Mouse (Mus musculus) Patski (cell line): ENCODE measurements at regions not wholly inside any gene's neighbourhood (a gene's known extent, or its start where the extent isn't known, plus 50 kb on each side); places are given as distances from the start of the nearest gene placed in this dataset.

Experiments
- ATAC-seq: fragments of 100-300 bp; one replicate; pipeline ENCODE4 v1.8.0; 2021
- CTCF ChIA-PET: fragments of 350-600 bp; sonication (Branson Sonifier 250); formaldehyde crosslinking; loops from one replicate; lab custom pipeline; 2022; ENCODE audit warnings: inconsistent platforms; lab: Charles Lee
- POLR2A ChIA-PET: fragments of 350-600 bp; sonication (Branson Sonifier 250); formaldehyde crosslinking; loops from one replicate; lab custom pipeline; 2022; ENCODE audit warnings: antibody characterized with exemption, inconsistent platforms; lab: Charles Lee
- DNase-seq: peaks from one replicate; pipeline ENCODE4 v3.0.0-alpha.2; 2011; ENCODE audit warnings: low read depth, low spot score
- H3K27me3 ChIP-seq: fragments of 371-371 bp; one replicate; pipeline ENCODE4 v1.5.1; 2021
- CTCF ChIP-seq: fragments of 100-300 bp; IDR thresholded peaks from one replicate; pipeline ENCODE4 v1.5.1; 2021
- in situ Hi-C: fragments of 300-500 bp; cut with MboI; formaldehyde crosslinking; loops from 3 replicates; pipeline ENCODE4 v1.11.1; 2018; ENCODE audit warnings: low pct_unique_long_range_greater_than_20kb, mixed read lengths

DNA sequence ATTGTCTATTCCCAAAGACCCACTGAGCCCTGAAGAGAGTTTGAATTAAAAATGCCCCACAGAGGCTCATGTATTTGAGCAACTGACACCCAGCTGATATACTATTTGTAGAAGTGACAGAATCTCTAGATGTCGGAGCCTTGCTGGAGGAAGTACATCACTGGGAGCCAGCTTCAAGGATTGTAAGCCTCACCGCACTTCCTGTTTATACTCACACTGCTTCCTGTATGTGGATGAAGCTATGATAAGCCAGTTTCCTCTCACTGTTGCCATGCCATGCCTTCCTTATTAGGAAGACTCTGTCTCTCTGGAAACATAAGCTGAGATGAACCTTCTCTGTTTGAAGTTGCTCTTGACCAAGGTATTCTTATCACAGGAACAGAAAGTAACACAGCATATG, 251.8 kb upstream of the Pabpc6 start:
- ChIA-PET CTCF (no interaction called here), POLR2A (no interaction called here)
- peaks cover 18% of the 10 kb centered on the region for H3K27me3 ChIP-seq
- ATAC-seq (no peak), DNase-seq (no peak)
- TF ChIP-seq CTCF = no peak
- in situ Hi-C loops = no loop called here

DNA sequence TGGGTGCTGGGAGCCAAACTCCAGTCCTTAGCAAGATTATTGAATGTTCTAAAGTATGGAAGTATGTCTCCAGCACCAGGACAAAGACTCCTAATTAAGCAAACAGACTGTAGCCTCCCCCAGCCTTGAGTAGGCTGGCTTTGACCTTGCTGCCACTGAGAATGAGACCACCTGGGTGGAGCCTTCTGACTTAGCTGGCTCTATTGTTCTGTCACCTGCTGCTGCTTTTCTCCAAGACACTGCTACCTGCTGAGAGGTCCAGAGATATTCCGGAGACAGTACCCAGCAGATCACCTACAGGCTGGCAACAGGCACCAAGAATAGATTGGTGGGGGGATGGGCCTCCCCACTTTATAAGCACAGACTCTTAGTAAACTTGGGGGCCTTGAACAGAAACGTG, 247.5 kb upstream of the Pabpc6 start:
- POLR2A ChIA-PET = no interaction called here
- in situ Hi-C loops = no loop called here

DNA sequence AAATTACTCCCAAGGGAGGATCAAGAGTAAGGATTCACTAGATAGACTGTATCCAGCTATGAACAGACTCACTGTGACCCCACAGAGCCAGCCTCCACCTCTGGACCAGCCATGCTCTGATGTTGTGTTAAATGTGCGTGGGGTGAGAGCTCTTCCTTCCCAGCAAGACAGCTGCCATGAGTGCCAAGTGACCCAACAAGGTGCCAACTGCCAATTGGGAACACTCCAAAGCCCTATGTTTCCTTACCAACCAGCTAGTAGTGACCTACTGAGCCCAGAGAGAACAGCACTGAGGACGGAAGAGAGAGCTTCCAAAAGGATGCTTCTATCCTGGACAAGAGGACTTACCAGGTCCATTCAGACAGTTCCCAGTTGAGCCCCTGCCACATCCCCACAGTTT, 241.3 kb upstream of the Pabpc6 start:
- ATAC-seq = no peak
- H3K27me3 ChIP-seq = no peaks in the 10 kb centered on the region
- no peak for TF ChIP-seq CTCF
- in situ Hi-C loops = no loop called here
- no peak for DNase-seq
- ChIA-PET CTCF (interaction anchor here (1.2 kb wide), 1 partner anchor 46 kb away, joined by 5 read pairs; no protein-coding TSS in a partner anchor), POLR2A (no interaction called here)

More for the DNA sequence above, 247.5 kb upstream of the Pabpc6 start:
- H3K27me3 ChIP-seq = peaks cover 12% of the 10 kb centered on the region
- CTCF ChIA-PET = interaction anchor here (0.6 kb wide), 1 partner anchor 47 kb away, joined by 3 read pairs; no protein-coding TSS in a partner anchor
- DNase-seq = no peak
- no peak for TF ChIP-seq CTCF
- no peak for ATAC-seq

DNA sequence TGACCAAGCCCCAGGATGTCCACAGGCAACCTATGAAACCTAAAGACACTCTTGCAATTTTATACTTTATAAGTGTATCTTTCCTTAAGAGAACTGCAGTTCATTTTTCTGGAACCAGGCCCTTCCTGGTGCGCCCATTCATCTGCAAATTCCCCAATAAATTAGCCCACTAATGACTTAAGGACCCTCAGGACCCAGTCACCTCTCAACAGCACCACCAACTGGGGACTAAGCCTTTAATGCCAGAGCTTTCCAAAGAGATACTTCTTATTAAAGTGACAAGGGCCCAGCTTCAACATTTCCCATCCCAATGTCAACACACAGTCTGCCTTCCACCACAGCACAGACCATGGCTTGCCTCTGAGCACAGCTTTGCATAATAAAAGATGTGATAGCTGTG, 237.6 kb upstream of the Pabpc6 start:
- CTCF ChIA-PET = no interaction called here
- ATAC-seq = no peak
- H3K27me3 ChIP-seq = no peaks in the 10 kb centered on the region
- DNase-seq = no peak
- in situ Hi-C loops = no loop called here
- no peak for TF ChIP-seq CTCF
- POLR2A ChIA-PET = no interaction called here

DNA sequence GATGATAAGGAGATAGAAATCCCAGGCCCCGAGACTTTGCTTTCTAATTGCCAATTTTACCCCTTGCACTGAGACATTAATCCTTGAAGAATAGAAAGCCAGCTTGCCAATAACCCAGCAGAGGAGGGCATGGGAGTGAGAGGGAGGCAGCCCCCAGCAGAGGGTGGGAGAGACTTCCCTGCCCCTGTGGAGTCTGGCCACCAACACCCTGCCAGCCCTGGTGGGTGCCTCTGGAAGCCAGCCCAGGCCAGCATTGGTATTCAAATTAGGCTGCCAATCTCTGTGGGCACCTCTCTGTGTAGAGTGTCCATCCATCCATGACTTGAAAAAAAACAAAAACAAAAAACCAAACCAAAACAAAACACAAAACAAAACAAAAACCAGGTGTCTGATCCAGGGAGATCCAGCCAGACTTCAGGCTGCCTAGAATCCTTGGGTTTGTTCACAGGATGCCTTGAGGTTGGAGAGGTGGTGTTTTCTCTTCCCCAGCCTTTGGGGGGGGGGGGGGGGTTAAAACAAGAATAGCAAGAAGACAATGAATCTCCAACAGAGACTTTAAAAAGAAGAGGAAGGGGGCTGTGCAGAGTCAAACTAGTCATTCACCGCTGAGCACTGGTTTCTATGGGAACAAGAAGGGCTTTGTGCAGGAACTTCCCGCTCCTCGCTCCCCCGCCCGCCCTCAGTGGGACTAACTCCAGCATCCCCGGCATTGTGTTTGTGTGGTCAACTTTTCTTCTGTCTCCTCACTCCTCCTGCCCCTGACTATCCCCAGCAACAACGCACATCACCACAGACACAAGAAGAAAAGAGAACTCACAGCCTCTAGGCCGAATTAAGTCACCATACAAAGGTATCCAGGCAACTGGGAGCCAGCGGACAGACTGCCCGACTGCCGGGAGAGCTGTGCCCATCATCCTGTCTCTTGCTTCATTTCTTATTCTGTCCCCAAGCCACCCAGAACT, 236.3 kb upstream of the Pabpc6 start:
- TF ChIP-seq CTCF = no peak
- CTCF ChIA-PET = no interaction called here
- H3K27me3 ChIP-seq = no peaks in the 10 kb centered on the region
- in situ Hi-C loops = no loop called here
- ATAC-seq (no peak), DNase-seq (no peak)
- POLR2A ChIA-PET = no interaction called here

DNA sequence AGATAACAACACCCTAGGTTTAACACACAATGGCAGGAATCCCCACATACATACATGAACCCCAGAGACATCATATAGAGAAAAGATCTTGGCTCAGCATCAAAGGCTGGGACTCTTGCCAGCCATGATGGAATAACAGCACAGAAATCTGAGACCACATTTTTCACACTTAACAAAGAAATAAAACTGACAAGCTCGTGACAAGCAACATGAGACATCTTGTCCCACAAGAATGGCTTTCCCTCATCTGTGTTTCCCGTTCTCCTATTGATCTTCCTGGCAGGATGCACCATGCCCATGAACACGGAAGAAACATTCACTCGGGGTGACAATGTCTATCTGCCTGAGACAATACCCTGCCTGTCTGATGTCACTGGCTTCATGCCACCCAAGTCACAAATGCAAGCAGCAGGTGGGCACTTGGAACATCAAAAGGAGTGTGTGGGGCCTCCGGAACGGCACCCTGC, 235.0 kb upstream of the Pabpc6 start:
- DNase-seq (no peak), ATAC-seq (no peak)
- ChIA-PET CTCF (no interaction called here), POLR2A (no interaction called here)
- TF ChIP-seq CTCF = no peak
- H3K27me3 ChIP-seq = no peaks in the 10 kb centered on the region
- in situ Hi-C loops = no loop called here

DNA sequence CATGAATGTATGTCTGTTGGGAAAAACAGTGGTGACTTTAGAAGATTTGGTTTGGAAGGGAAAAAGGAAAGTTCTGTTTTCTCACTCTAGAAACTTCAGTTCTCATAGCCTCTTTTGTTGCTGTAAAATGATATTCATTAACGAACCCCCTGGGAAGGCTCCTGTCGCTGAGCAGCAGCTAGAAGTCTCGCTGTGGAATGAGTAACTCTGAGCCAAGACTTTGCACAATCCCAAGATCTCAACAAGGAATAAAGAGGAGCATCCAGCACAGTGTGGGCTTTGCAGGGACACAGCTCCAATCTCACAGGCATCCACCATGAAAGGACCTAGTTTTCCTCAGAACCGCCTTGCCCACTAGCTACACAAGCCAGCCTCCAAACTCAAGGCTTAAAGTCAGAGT, 233.8 kb upstream of the Pabpc6 start:
- TF ChIP-seq CTCF = no peak
- ATAC-seq (no peak), DNase-seq (no peak)
- in situ Hi-C loops = no loop called here
- ChIA-PET CTCF (no interaction called here), POLR2A (no interaction called here)
- no peaks in the 10 kb centered on the region for H3K27me3 ChIP-seq

DNA sequence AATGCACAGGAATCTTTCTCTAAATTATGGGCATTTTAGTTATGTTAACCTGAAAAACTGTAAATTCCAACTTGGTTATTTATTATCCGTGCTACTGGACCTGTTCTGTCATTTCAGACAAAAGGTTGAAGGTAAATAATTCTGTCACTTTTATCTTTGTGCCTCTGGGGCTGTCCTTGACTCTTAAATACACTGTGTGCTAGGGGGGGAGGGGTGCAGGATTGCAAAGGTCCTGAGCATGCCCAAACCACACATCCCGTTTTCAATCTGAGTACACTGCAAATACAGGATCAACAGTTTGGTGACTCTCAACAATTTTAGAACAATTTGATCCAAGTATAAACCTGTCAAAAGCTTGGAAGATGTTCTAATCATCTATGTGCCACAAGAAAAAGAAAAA, 227.4 kb upstream of the Pabpc6 start:
- in situ Hi-C loops = no loop called here
- ChIA-PET CTCF (no interaction called here), POLR2A (no interaction called here)
- no peak for TF ChIP-seq CTCF
- H3K27me3 ChIP-seq = no peaks in the 10 kb centered on the region
- DNase-seq (no peak), ATAC-seq (no peak)

DNA sequence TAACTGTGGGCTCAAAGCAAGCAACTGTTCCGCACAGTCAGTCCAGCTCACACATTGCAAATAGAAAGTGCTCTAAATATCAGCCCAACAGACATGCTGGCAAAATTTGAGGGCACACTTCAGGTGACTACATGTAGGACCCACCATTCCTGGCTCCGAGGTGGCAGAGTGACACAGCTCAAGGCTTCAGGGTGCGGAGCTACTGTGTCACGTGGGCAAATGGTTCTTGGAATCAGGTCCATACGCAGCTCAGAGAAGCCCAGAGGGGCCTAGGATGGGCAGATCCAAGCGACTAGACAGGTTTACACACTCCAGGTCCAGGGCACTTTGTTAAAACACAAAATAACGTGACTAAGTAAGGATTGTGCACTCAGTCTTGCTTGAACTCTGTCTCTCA, 226.2 kb upstream of the Pabpc6 start:
- DNase-seq = no peak
- ChIA-PET CTCF (no interaction called here), POLR2A (no interaction called here)
- no peaks in the 10 kb centered on the region for H3K27me3 ChIP-seq
- no peak for TF ChIP-seq CTCF
- in situ Hi-C loops = no loop called here
- ATAC-seq = no peak

DNA sequence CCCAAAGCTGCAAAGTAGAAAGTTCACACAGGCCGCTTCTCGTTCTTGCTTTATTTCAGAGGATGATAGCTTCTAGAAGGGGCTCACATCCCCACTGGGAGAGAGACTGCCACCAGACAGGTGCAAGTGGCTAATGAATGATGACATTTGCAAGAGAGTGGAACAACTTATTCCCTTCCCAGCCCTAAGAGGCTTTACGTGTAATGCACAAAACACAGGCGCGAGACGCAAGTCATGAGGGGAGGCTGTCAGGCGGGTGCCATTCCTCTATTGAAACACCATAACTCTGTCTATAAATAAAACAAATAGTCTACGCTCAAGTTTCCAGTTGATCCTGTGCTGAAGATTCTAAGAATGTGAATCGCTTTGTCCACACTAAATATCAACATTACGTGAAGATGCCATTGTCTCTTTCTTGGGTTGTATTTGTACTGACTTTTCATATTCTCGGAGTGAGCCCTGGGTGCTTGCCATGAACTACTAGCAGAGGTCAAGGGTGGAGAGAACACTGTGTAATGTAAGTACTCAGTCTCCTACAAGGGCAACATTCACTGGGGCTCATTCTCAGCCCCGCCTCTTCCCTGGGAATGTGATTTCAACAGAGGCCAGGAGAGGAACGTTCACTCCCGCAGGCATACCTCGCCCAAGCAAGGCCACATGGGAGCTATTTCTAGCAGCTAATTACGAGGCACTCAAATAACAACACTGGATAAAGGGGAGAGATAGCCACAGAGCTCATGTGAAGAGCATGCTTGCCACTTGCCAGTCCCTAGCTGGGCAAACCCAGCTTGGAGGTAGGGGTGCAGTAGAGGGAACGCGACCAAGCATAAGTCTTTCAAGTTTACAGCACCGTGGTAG, 225.5 kb upstream of the Pabpc6 start:
- no peaks in the 10 kb centered on the region for H3K27me3 ChIP-seq
- DNase-seq (no peak), ATAC-seq (no peak)
- POLR2A ChIA-PET = no interaction called here
- CTCF ChIA-PET = no interaction called here
- TF ChIP-seq CTCF = no peak
- in situ Hi-C loops = no loop called here

DNA sequence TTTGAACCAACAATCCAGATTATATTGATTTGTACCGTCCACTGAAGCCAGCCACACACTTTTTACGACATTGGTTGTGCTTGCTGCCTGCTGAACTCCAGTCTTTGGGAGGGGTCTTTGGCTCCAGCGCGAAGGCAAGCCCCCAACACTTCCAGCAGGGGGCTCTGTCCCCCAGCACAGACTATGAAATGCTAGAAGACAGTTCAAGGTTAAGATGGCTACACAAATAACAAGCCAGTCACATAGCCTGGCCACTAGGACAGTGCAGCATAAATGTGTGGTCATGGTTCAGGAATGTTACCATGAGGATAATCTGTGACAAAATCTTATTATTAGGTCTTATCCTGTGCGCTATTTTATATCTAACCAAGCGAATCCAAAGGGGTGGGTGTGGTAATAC, 224.4 kb upstream of the Pabpc6 start:
- ChIA-PET POLR2A (no interaction called here), CTCF (interaction anchor here (0.7 to 1.2 kb wide), 2 partner anchors 15 to 246 kb away, joined by 3 read pairs; no protein-coding TSS in a partner anchor)
- ATAC-seq (no peak), DNase-seq (no peak)
- no peaks in the 10 kb centered on the region for H3K27me3 ChIP-seq
- peak; percentile 56 for TF ChIP-seq CTCF
- in situ Hi-C loops = no loop called here
